Mouse (Mus musculus): Measurements from ENCODE around the gene Nod2. TPM values are rescaled to one million over a fixed set of nuclear protein-coding genes. Genes with fewer than 3 reads are reported as not detected.

The Nod2 gene
- 1.2 TPM for polyA plus RNA-seq (2014; fragmentation: Illumina TruSeq; extraction: RNeasy Lipid Tissue Mini Kit (QIAGEN cat#74804); ENCODE audit: insufficient read depth, low read depth, low replicate concordance)

DNA sequence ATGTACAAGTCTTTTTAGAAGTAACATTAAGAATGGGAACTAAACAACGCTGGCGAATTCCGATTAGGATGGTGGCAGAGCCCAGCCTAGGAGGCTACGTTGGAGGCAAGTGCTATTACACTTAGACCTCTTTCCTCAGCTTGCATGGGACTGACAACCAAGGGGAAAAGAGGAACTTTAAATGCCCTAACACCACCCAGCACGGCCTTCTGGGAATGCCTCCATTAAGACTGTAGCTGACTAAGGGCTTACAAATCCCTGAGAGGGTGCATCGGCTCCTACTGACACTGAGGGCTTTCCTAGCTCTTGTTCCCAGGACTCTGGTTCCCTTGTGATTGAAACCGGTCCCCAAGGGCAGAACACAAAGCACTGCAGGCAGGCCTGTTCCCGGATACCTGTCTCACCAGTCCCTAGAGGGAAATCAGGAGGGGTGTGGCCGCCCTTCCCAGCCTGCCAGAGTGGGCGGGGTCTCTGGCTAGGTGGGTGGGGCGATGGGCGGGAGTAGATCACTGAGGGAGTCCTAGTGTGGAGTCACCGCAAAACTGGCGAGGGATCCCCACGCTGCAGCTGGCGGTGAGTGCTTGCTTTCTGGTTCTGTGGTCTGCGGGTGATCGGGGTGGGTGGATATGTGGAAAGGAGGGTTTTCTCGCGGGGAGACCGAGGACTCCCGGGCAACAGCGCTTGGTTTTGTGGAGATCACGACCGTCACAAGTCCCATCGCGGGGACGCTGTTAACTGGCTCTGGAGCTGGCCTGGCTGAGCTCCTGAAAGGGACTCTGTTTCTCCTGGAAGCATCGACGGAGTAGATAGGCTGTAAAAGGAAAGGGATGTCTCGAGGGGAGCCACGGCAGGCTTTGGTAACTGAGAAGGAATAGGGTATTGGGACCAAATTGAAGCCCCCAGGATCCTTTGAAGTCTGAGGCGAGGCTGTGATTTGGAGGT, at the start of gene Nod2:
Gene Nod2 (plus strand): TSS at position 479 of the 942 bp plus-strand sequence.

DNA sequence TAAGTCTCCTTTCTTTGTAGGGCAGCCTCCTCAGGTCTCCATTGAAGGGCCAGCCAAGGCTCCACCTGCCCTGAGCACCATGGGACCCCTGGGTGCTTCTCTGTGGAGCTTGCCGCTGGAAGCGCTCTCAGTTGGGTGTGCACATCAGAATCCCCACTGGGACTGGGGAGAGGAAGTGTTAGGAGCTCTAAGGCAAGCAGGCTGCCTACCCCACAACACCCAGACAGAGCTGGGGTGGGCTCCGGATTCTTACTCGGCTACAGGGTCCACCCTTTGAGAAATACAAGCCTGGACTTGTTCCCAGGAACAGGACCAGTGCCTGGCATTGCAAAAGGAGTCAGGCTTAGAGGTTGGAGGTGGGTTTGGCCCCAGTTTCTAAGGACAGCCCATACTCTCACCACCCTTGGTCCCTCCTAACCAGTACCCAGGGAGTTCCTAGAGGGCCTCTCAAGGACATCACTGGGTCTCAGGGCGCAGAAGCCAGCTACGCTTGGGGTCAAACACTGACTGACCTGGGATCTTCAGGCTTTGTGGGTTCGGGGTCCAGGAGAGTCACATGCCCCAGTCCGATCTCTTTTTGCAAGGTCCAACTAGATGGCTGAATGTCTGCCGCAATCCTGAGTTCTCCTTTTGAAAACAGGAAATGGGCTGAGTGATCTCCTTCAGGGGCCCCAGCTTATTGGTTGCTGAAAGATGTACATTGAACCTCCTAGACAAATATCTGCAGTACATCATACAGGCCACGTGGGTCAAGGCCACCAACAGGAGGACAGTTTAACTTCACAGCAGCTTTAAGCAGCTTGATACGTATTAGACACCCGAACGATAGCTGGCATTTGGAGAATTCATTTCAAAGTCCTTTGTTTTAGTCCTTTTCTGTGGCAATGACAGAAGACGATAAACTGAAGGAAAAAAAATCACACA, 11.4 kb upstream of the Nod2 start, which contains the start of gene Snx20:
Gene Snx20 (minus strand): TSS at position 655 of the 924 bp plus-strand sequence.

DNA sequence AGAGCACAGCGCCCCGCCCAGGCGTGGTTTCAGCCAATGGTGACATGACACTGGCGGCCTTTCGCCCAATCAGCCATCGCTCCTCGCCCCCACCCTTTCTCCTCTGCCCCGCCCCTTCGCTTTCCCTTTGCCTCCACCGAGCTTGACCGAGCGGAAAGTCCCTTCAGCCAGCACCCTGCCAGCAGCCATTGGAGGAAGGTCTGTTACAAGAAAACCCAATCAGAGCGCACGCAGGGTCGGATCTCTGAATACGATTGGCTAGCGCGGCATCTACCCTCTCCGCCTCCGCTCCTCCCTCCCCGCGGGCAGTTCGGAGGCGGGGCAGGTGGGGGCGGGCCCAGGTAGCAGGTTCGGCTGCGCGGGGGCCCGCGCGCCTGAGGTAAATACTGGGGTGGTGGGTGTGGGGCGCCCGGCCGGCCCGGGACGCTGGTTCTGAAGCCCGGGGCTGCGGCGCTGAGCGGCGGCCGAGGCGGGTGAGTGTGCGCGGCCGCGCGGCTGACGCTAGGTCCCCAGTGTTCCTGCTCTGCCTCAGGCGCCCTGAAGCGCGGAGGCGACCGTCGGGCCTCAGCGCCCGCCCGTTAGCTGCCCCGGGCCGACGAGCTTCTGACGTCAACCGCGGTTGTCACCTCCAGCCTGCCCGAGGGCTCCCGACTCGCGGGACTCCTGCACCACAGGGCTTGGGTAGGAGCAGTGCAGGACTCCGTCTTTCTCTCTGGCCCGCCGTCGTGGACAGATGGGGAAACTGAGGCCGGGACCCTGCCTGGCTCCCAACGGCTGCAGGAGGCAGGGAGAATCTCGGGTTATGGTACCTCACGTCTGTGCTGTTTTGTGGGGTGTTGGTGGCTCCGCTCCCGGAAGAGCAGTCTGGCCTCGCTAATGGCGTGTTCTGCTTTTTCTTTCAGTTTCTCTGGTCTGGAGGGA, 49.9 kb downstream of the Nod2 start, which contains the start of gene Cyld:
Gene Cyld (plus strand): TSS at position 308 of the 921 bp plus-strand sequence.

Other genes starting within 250 kb of the Nod2 start
- gene Nkd1, start 126.0 kb upstream of the Nod2 start, polyA plus RNA-seq (2014; fragmentation: Illumina TruSeq; extraction: RNeasy Lipid Tissue Mini Kit (QIAGEN cat#74804); ENCODE audit: insufficient read depth, low read depth, low replicate concordance) = 89.7 TPM
- gene Snx20, start 11.2 kb upstream of the Nod2 start, polyA plus RNA-seq (2014; fragmentation: Illumina TruSeq; extraction: RNeasy Lipid Tissue Mini Kit (QIAGEN cat#74804); ENCODE audit: insufficient read depth, low read depth, low replicate concordance) = 10.5 TPM
- gene Cyld, start 49.7 kb downstream of the Nod2 start, polyA plus RNA-seq (2014; fragmentation: Illumina TruSeq; extraction: RNeasy Lipid Tissue Mini Kit (QIAGEN cat#74804); ENCODE audit: insufficient read depth, low read depth, low replicate concordance) = 10.7 TPM

Measured in lung, adult 10 weeks (tissue).